12 mouse cellular contexts compared by ENCODE assay signal in genomic region chr9:63881692-63882091, GRCm38 (mm10).
DNase-seq lines count a peak whose midpoint lies in the region; ATAC-seq and TF ChIP-seq lines count a peak whose summit lies in the region.
"Had no signal": no experiment of that assay in that cellular context is flagged by ENCODE, and none has a peak within 500 bp of the region (broad histone marks: within the 10 kb centered on the region; RNA-seq: fewer than 3 reads in every experiment).

No protein-coding gene starts in this region.

- TF ChIP-seq POLR2A in brain, embryonic 14.5 days (IDR thresholded peaks at IDR 0.05; ENCODE audit: borderline replicate concordance, extremely low read depth, insufficient read depth, insufficient read length, poor library complexity, severe bottlenecking), result no peak

- no peak overlapping the region for H3K9ac ChIP-seq in lung, embryonic 14.5 days
- no peak overlapping the region for H3K9ac ChIP-seq in hindbrain, embryonic 12.5 days
- H3K9ac ChIP-seq in neural tube, embryonic 13.5 days, result no peak overlapping the region
- H3K9ac ChIP-seq: embryonic facial prominence, embryonic 13.5 days; liver, embryonic 13.5 days had no signal

- H3K36me3 ChIP-seq in lung, embryonic 14.5 days (ENCODE audit: insufficient read depth), result no peaks in the 10 kb centered on the region
- H3K36me3 ChIP-seq in hindbrain, embryonic 12.5 days, result no peaks in the 10 kb centered on the region
- H3K36me3 ChIP-seq in neural tube, embryonic 13.5 days, result no peaks in the 10 kb centered on the region
- H3K36me3 ChIP-seq: embryonic facial prominence, embryonic 13.5 days; liver, embryonic 13.5 days had no signal

- no peak for ATAC-seq in lung, embryonic 14.5 days (ENCODE audit: insufficient read depth)
- 0 out of 2 replicates have a peak, but pooled peaks have one; percentile 29 for ATAC-seq in hindbrain, embryonic 12.5 days (ENCODE audit: low FRiP score)
- 0 out of 2 replicates have a peak, but pooled peaks have one; percentile 6 for ATAC-seq in neural tube, embryonic 13.5 days (ENCODE audit: low read depth)
- ATAC-seq: Patski had no signal

- DNase-seq in lung, embryonic 14.5 days, result no peak
- no peak for DNase-seq in lung, postnatal 14 days
- DNase-seq in brain, embryonic 14.5 days (ENCODE audit: low read depth), result no peak
- DNase-seq in frontal cortex, postnatal 10 days (ENCODE audit: low spot score in 2 of 2), result no peak
- DNase-seq in gastrocnemius, postnatal 14 days, result no peak
- DNase-seq: kidney, postnatal 36 days; liver, embryonic 13.5 days; thymus, postnatal 25 days had no signal

- H3K4me3 ChIP-seq in lung, embryonic 14.5 days (ENCODE audit: low read depth, low read length), result no peak overlapping the region
- no peak overlapping the region for H3K4me3 ChIP-seq in hindbrain, embryonic 12.5 days
- H3K4me3 ChIP-seq in neural tube, embryonic 13.5 days, result no peak overlapping the region
- H3K4me3 ChIP-seq: embryonic facial prominence, embryonic 13.5 days; liver, embryonic 13.5 days had no signal

- intact Hi-C loops in gastrocnemius, postnatal 14 days (cut with DNase I; ENCODE audit: low total_unique reads), result no loop called here

- 77% methylated on average over 9 of the region's 10 CpGs for WGBS in lung, embryonic 14.5 days
- 77% methylated on average over 9 of the region's 10 CpGs for whole genome bisulfite sequencing in hindbrain, embryonic 12.5 days
- 70% methylated on average over 10 of the region's 10 CpGs for WGBS in neural tube, embryonic 13.5 days

- H3K27me3 ChIP-seq in lung, embryonic 14.5 days (ENCODE audit: insufficient read depth, low read length), result no peaks in the 10 kb centered on the region
- peaks cover 27% of the 10 kb centered on the region for H3K27me3 ChIP-seq in hindbrain, embryonic 12.5 days
- peaks cover 51% of the 10 kb centered on the region for H3K27me3 ChIP-seq in neural tube, embryonic 13.5 days
- H3K27me3 ChIP-seq: embryonic facial prominence, embryonic 13.5 days; liver, embryonic 13.5 days; Patski had no signal

- no peak overlapping the region for H3K4me2 ChIP-seq in lung, embryonic 14.5 days
- 0 out of 2 replicates have a peak overlapping the region, but pooled peaks have one; percentile 45 for H3K4me2 ChIP-seq in hindbrain, embryonic 12.5 days (replicated peaks)
- H3K4me2 ChIP-seq in neural tube, embryonic 13.5 days, result peak overlapping the region; percentile 51; the same call in 1 of the 2 replicates

- no peak overlapping the region for H3K27ac ChIP-seq in lung, embryonic 14.5 days (ENCODE audit: low read depth)
- peak overlapping the region; percentile 69 for H3K27ac ChIP-seq in hindbrain, embryonic 12.5 days
- H3K27ac ChIP-seq in neural tube, embryonic 13.5 days (replicated peaks), result peak overlapping the region; percentile 85
- H3K27ac ChIP-seq: embryonic facial prominence, embryonic 13.5 days; liver, embryonic 13.5 days had no signal

- H3K9me3 ChIP-seq in lung, embryonic 14.5 days (ENCODE audit: low read depth, low read length), result no peaks in the 10 kb centered on the region
- no peaks in the 10 kb centered on the region; the same call in 1 of the 2 replicates for H3K9me3 ChIP-seq in hindbrain, embryonic 12.5 days (replicated peaks)
- H3K9me3 ChIP-seq in neural tube, embryonic 13.5 days, result no peaks in the 10 kb centered on the region
- H3K9me3 ChIP-seq: embryonic facial prominence, embryonic 13.5 days; liver, embryonic 13.5 days had no signal

- peaks cover 8% of the 10 kb centered on the region; the same call in 1 of the 2 replicates for H3K4me1 ChIP-seq in lung, embryonic 14.5 days (ENCODE audit: insufficient read depth)
- peaks cover 39% of the 10 kb centered on the region for H3K4me1 ChIP-seq in hindbrain, embryonic 12.5 days
- H3K4me1 ChIP-seq in neural tube, embryonic 13.5 days (replicated peaks), result peaks cover 70% of the 10 kb centered on the region

- TF ChIP-seq CTCF in lung, embryonic 14.5 days (IDR thresholded peaks at IDR 0.05; ENCODE audit: low read depth), result peak; percentile 22
- TF ChIP-seq CTCF in brain, embryonic 14.5 days (IDR thresholded peaks at IDR 0.05; ENCODE audit: borderline replicate concordance, extremely low read depth, insufficient read depth, insufficient read length), result peak; percentile 39; the same call in 1 of the 2 replicates
